Mouse (Mus musculus) limb, embryonic 15.5 days (tissue): Measurements from ENCODE around the gene Vps35l. TPM values are rescaled to one million over a fixed set of nuclear protein-coding genes. Genes with fewer than 3 reads are reported as not detected.

Source experiments
- ATAC-seq: fragments of 200-750 bp; cut with Nextera tagmentation; 2 replicates; pipeline ENCODE4 v1.8.0; 2017; ENCODE audit warnings: low read depth, moderate TSS enrichment; ENCODE audit not compliant: insufficient number of reproducible peaks, low FRiP score, low TSS enrichment
- H3K27ac ChIP-seq: fragments of 300-500 bp; sonication (generic); 2 replicates; pipeline ENCODE4 v1.5.1; 2015; ENCODE audit warnings: moderate library complexity, mild to moderate bottlenecking, inconsistent platforms
- H3K27me3 ChIP-seq: fragments of 300-500 bp; sonication (generic); 2 replicates; pipeline ENCODE4 v1.6.1; 2015; ENCODE audit warnings: inconsistent platforms
- H3K36me3 ChIP-seq: fragments of 300-500 bp; sonication (generic); 2 replicates; pipeline ENCODE4 v1.6.1; 2015; ENCODE audit warnings: inconsistent platforms
- H3K4me1 ChIP-seq: fragments of 300-500 bp; sonication (generic); 2 replicates; pipeline ENCODE4 v1.6.1; 2015; ENCODE audit warnings: inconsistent platforms
- H3K4me2 ChIP-seq: fragments of 300-500 bp; sonication (generic); 2 replicates; pipeline ENCODE4 v1.6.1; 2015; ENCODE audit warnings: mild to moderate bottlenecking, inconsistent platforms
- H3K4me3 ChIP-seq: fragments of 300-500 bp; sonication (generic); 2 replicates; pipeline ENCODE4 v1.5.1; 2015; ENCODE audit warnings: mild to moderate bottlenecking, inconsistent platforms
- H3K9ac ChIP-seq: fragments of 300-500 bp; sonication (generic); 2 replicates; pipeline ENCODE4 v1.6.1; 2015; ENCODE audit warnings: inconsistent platforms
- H3K9me3 ChIP-seq: fragments of 300-500 bp; sonication (generic); 2 replicates; pipeline ENCODE4 v1.6.1; 2016; ENCODE audit warnings: inconsistent platforms
- WGBS: fragments of 180-500 bp; shearing (Covaris S2); methylation state at CpG from one replicate; pipeline ENCODE4 v1.1.7; 2015; 5-methylcytosine and 5-hydroxymethylcytosine counted together
- polyA plus RNA-seq: library from polyadenylated mRNA; unstranded; fragments of >200 nt; fragmentation: Nextera tagmentation; extraction: Ambion mirVana; gene quantifications from 2 replicates; pipeline ENCODE4 v1.2.1, GENCODE M21; 2015

Vps35l gene
- polyA plus RNA-seq, 1 experiment from 2014 or later = 65.3 TPM

- no peak overlapping the region for H3K27ac ChIP-seq
- WGBS = 88% methylated on average over 14 of the region's 14 CpGs
- ATAC-seq = no peak
- H3K4me2 ChIP-seq = no peak overlapping the region
- H3K27me3 ChIP-seq = no peaks in the 10 kb centered on the region
- no peak overlapping the region for H3K4me3 ChIP-seq
- no peak overlapping the region for H3K9ac ChIP-seq
- peaks cover 64% of the 10 kb centered on the region for H3K36me3 ChIP-seq
- 0 out of 2 replicates have a peak, but pooled peaks cover 2% of the 10 kb centered on the region for H3K4me1 ChIP-seq
- H3K9me3 ChIP-seq = no peaks in the 10 kb centered on the region
Observed at GRCm38 (mm10) chr7:118764725-118765124, 24.7 kb downstream of the Vps35l start.

DNA sequence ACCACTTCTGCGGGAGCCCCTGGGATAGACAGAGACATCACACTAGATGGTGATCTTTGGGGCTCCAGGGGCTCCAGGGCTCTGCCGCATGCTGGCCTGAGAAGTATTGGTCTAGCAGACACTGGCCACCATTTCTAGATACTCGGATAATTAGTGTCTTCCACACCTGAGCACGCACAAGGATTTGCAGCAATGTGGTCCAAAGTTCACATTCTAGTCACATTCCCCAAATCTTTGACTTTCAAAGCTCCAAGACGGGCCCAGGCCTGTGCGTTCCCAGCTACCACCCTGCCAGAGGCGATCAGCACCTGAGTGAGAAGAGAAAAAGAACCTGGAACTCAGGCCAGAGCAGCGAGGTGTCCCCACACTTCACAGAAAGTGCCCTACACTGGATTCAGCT lies 25.6 kb downstream of the Vps35l start:
- H3K9me3 ChIP-seq = no peaks in the 10 kb centered on the region
- H3K27ac ChIP-seq = no peak overlapping the region
- no peak for ATAC-seq
- H3K27me3 ChIP-seq = no peaks in the 10 kb centered on the region
- peaks cover 57% of the 10 kb centered on the region for H3K36me3 ChIP-seq
- no peak overlapping the region for H3K4me2 ChIP-seq
- no peak overlapping the region for H3K4me3 ChIP-seq
- 60% methylated on average over 8 of the region's 8 CpGs for WGBS
- 0 out of 2 replicates have a peak, but pooled peaks cover 2% of the 10 kb centered on the region for H3K4me1 ChIP-seq
- H3K9ac ChIP-seq = no peak overlapping the region

DNA sequence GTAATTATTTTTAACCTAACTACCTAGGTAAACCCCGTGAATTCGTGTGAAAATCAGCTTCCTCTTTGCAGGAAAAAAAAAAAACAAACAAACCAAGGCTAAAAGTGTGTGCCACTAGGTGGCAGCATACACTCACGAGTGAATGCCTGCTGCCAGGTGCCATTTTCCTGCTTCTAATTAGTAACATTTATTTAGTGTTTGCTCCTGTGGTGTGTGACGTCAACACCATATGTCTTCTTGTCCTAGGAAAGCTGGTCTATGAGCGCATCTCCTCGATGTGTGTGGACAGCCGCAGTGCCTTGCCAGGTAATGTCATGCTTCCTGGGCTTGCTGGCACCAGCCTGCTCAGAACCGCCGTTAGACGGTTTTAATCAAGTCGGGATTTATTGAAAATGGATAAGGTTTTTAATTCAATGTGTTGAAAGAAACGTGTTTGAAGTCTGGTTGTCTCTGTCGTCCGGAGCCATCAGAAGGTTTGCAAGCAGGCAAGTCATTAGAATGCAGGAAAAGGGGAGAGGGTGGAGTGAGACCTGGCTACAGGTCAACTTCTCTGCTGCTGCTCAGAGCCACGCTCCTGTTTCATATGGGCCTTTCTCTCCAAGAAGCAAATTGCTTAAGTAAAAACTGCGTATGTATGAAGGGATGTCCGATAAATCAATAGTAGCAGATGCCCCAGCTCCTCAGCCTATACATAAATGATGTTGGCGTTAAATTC lies 26.2 kb downstream of the Vps35l start:
- no peaks in the 10 kb centered on the region for H3K27me3 ChIP-seq
- H3K9me3 ChIP-seq = no peaks in the 10 kb centered on the region
- H3K4me1 ChIP-seq = 0 out of 2 replicates have a peak, but pooled peaks cover 2% of the 10 kb centered on the region
- no peak for ATAC-seq
- peaks cover 56% of the 10 kb centered on the region for H3K36me3 ChIP-seq
- no peak overlapping the region for H3K27ac ChIP-seq
- no peak overlapping the region for H3K4me2 ChIP-seq
- no peak overlapping the region for H3K4me3 ChIP-seq
- H3K9ac ChIP-seq = no peak overlapping the region
- WGBS = 52% methylated on average over 18 of the region's 18 CpGs

DNA sequence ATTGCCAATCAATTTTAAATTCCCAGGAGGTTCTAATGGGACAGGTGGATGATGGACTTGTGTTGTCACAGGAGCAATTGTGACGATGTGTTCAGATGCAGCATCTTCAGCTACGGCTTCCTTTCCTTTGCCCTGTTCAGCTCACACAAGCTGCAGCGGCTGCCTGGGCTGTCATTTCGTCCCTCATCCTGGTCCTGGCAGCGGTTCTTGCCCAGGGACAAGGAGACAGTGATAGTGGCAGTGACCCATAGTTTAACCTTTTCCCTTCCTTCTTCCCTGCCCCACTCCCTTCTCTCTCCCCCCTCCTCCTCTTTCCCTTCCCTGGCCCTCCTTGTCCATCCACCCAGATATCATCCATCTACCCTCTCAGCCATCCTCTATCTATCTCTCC lies 26.8 kb downstream of the Vps35l start:
- H3K27me3 ChIP-seq = no peaks in the 10 kb centered on the region
- ATAC-seq = no peak
- no peak overlapping the region for H3K4me3 ChIP-seq
- H3K4me2 ChIP-seq = no peak overlapping the region
- no peaks in the 10 kb centered on the region for H3K9me3 ChIP-seq
- H3K36me3 ChIP-seq = peaks cover 50% of the 10 kb centered on the region
- no peak overlapping the region for H3K9ac ChIP-seq
- H3K27ac ChIP-seq = no peak overlapping the region
- 90% methylated on average over 5 of the region's 5 CpGs for WGBS
- 0 out of 2 replicates have a peak, but pooled peaks cover 2% of the 10 kb centered on the region for H3K4me1 ChIP-seq

DNA sequence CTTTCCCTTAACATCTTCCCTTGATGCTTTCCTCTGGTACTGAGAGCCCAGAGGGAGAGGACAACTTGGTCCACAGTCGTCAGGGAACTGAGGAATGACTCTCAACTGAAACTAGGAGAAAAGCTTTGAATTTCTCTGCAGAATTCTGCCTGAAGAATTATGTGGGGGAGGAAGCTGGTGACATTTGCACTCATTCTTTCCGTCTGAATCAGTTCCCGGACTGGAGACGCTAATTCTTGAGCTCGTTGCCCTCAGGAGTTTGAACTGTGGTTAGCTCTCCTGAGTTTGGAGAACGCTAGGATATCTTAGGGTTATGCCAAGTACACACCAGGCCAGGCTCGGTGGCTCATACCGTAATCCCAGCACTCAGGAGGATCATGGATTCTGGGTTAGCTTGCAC lies 29.2 kb downstream of the Vps35l start:
- Histone ChIP-seq H3K9ac (no peak overlapping the region), H3K27me3 (no peaks in the 10 kb centered on the region), H3K27ac (no peak overlapping the region), H3K4me2 (no peak overlapping the region), H3K9me3 (no peaks in the 10 kb centered on the region), H3K4me1 (0 out of 2 replicates have a peak, but pooled peaks cover 2% of the 10 kb centered on the region), H3K4me3 (no peak overlapping the region), H3K36me3 (peaks cover 41% of the 10 kb centered on the region)
- 74% methylated on average over 8 of the region's 8 CpGs for WGBS
- no peak for ATAC-seq

DNA sequence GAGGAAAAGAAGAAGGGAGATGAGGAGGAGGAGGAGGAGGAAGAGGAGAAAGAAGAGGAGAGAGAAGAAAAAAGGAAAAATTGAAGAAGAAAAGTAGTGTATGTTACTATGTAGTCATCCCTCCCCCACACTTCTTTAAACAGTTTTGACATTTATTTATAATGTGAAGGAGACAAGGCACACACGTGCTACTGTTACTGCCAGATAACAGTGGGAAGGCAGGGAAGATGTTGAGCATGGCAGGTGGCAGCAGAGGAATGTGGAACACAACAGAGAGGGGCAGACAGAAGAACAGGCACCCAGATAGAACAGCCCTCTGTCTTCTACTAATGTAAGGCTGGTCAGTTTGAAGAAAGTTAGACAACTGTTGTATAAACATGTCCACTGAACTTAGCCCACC lies 29.6 kb downstream of the Vps35l start:
- 40% methylated on average over 1 of the region's 1 CpGs for WGBS

GRCm38 (mm10) chr7:118773027-118773426 lies 33.0 kb downstream of the Vps35l start:
- H3K4me3 ChIP-seq = no peak overlapping the region
- no peaks in the 10 kb centered on the region for H3K27me3 ChIP-seq
- H3K4me2 ChIP-seq = no peak overlapping the region
- 86% methylated on average over 12 of the region's 12 CpGs for WGBS
- peaks cover 58% of the 10 kb centered on the region for H3K36me3 ChIP-seq
- H3K4me1 ChIP-seq = no peaks in the 10 kb centered on the region
- no peak overlapping the region for H3K27ac ChIP-seq
- H3K9ac ChIP-seq = no peak overlapping the region
- ATAC-seq = no peak
- H3K9me3 ChIP-seq = no peaks in the 10 kb centered on the region

More for the DNA sequence above, 29.6 kb downstream of the Vps35l start:
- H3K4me3 ChIP-seq = no peak overlapping the region
- no peak overlapping the region for H3K9ac ChIP-seq
- H3K4me2 ChIP-seq = no peak overlapping the region
- H3K27me3 ChIP-seq = no peaks in the 10 kb centered on the region
- no peak for ATAC-seq
- peaks cover 41% of the 10 kb centered on the region for H3K36me3 ChIP-seq
- 0 out of 2 replicates have a peak, but pooled peaks cover 2% of the 10 kb centered on the region for H3K4me1 ChIP-seq
- no peak overlapping the region for H3K27ac ChIP-seq
- no peaks in the 10 kb centered on the region for H3K9me3 ChIP-seq

DNA sequence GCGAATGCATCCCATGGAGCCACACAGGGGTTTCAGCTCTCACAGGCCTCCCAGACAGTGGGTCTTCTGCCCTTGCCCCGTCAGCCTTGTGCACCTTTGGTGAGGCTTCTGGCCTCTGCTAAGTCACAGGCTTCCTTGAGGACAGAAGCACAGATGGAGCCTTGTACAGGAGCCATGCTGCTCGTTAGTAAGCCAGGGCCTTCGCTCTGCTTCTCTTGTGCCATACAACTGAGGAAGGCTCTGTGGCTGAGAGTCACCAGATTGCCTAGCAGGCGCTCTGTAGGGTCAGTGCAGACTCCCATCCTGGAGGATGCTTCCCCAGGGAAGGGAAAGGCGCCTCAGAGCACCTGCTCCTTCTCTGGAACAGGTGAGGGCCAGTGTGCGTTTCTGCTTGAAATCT lies 36.0 kb downstream of the Vps35l start:
- Histone ChIP-seq H3K9me3 (no peaks in the 10 kb centered on the region), H3K9ac (no peak overlapping the region), H3K27ac (no peak overlapping the region), H3K4me2 (no peak overlapping the region), H3K36me3 (peaks cover 74% of the 10 kb centered on the region), H3K4me3 (no peak overlapping the region), H3K27me3 (no peaks in the 10 kb centered on the region), H3K4me1 (no peaks in the 10 kb centered on the region)
- ATAC-seq = no peak
- whole genome bisulfite sequencing = 81% methylated on average over 7 of the region's 7 CpGs

DNA sequence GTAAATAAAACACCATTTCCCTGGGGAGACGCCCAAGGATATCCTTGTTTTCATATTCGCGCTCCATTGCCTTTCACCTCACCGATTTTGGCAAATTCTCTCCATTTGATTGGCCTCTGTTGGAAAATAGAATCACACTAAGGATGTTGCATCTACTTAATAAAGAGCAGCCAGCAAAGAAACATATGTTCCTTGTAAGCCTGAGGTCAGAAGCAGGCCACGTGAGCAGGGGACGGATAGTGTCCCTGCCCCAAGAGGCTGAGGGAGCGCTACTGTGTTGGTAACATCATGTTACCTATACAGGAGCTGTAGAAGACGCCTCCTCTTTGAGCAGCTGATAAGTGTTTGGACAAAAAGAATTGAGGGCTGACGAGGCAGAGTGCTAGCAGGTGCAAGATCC lies 36.5 kb downstream of the Vps35l start:
- no peak overlapping the region for H3K27ac ChIP-seq
- H3K36me3 ChIP-seq = peaks cover 77% of the 10 kb centered on the region
- no peak overlapping the region for H3K4me3 ChIP-seq
- H3K27me3 ChIP-seq = no peaks in the 10 kb centered on the region
- no peak overlapping the region for H3K9ac ChIP-seq
- H3K4me1 ChIP-seq = no peaks in the 10 kb centered on the region
- ATAC-seq = no peak
- H3K4me2 ChIP-seq = no peak overlapping the region
- no peaks in the 10 kb centered on the region for H3K9me3 ChIP-seq
- WGBS = 83% methylated on average over 9 of the region's 9 CpGs

DNA sequence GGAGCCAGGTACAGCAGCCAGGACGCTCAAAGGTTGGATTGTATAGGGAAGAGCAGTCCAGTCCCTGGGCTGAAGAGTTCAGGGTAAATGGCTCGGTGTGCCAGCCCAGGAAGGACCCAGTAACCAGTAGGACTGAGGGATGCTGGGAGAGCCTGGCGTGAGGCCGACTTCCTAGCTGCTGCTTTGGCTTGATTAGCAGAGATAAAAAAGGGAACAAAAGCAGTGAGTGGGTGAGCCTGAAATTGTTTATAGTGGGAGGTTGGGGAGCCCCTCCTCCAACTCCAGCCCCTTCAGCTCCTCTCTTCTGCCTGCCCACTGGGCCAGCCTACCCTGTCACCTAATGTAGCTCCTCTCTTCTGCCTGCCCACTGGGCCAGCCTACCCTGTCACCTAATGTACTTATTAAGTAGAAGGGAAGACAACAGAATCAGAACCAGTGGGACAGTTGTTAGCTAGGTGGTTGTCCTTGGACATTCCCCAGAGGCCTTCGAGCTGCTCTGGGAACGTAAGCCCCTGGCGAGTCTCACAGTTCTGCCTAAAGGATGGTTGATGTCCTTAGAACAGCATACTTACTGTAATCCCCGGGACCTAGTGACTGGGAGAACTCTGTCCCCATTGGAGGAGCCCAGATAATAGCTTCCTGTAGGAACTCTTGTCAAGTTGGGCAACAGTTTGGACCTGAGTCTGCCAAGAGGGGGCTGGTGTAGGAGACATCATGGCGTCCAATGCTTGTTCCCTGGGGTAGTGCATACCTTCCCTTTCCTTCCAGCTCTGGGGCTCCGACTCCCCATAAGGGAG lies 37.8 kb downstream of the Vps35l start:
- Histone ChIP-seq H3K4me2 (no peak overlapping the region), H3K9ac (no peak overlapping the region), H3K27ac (no peak overlapping the region), H3K9me3 (no peaks in the 10 kb centered on the region), H3K4me1 (no peaks in the 10 kb centered on the region), H3K27me3 (no peaks in the 10 kb centered on the region), H3K36me3 (peaks cover 82% of the 10 kb centered on the region), H3K4me3 (no peak overlapping the region)
- no peak for ATAC-seq
- 81% methylated on average over 10 of the region's 10 CpGs for WGBS

GRCm38 (mm10) chr7:118778561-118778960 lies 38.5 kb downstream of the Vps35l start:
- H3K4me3 ChIP-seq = no peak overlapping the region
- 82% methylated on average over 6 of the region's 6 CpGs for WGBS
- H3K27me3 ChIP-seq = no peaks in the 10 kb centered on the region
- no peak overlapping the region for H3K9ac ChIP-seq
- H3K36me3 ChIP-seq = peaks cover 79% of the 10 kb centered on the region
- H3K9me3 ChIP-seq = no peaks in the 10 kb centered on the region
- no peak overlapping the region for H3K27ac ChIP-seq
- H3K4me1 ChIP-seq = no peaks in the 10 kb centered on the region
- ATAC-seq = no peak
- no peak overlapping the region for H3K4me2 ChIP-seq

- Histone ChIP-seq H3K9ac (no peak overlapping the region), H3K4me1 (no peaks in the 10 kb centered on the region), H3K27me3 (no peaks in the 10 kb centered on the region), H3K4me2 (no peak overlapping the region), H3K9me3 (no peaks in the 10 kb centered on the region), H3K27ac (no peak overlapping the region), H3K4me3 (no peak overlapping the region), H3K36me3 (peaks cover 55% of the 10 kb centered on the region)
- WGBS = 92% methylated on average over 11 of the region's 11 CpGs
- no peak for ATAC-seq
Observed at GRCm38 (mm10) chr7:118783305-118784001, 43.4 kb downstream of the Vps35l start.
